Mouse (Mus musculus) macrophage (primary cell): ENCODE results near the gene Prdm1. TPM values are rescaled to one million over a fixed set of nuclear protein-coding genes. Genes with fewer than 3 reads are reported as not detected.

Experiments
- H3K27ac ChIP-seq: fragments of 350-480 bp; formaldehyde crosslinking; 2 replicates; pipeline ENCODE4 v1.9.0; 2021
- H3K36me3 ChIP-seq: fragments of 350-480 bp; formaldehyde crosslinking; 2 replicates; pipeline ENCODE4 v1.9.0; 2021; ENCODE audit errors: inconsistent target
- H3K4me3 ChIP-seq: fragments of 350-480 bp; formaldehyde crosslinking; 2 replicates; pipeline ENCODE4 v1.9.0; 2021; ENCODE audit errors: inconsistent target
- H3K79me2 ChIP-seq: fragments of 350-480 bp; formaldehyde crosslinking; 2 replicates; pipeline ENCODE4 v1.9.0; 2021; ENCODE audit errors: inconsistent target
- WGBS: methylation state at CpG from one replicate; pipeline ENCODE4 v1.1.7; 2026; ENCODE audit warnings: inconsistent platforms; ENCODE audit not compliant: missing documents; 5-methylcytosine and 5-hydroxymethylcytosine counted together
- polyA plus RNA-seq: library from polyadenylated mRNA; stranded (reverse); fragments of 250-400 nt; gene quantifications from 3 replicates; pipeline ENCODE4 v1.2.4, GENCODE M21; 2018; ENCODE audit warnings: inconsistent platforms
- total RNA-seq, 78 experiments: library from RNA; depleted of rRNA; stranded (reverse); fragments of 250-400 nt; gene quantifications; 1 replicate in 9 of 78; 2 replicates in 24 of 78; 3 replicates in 43 of 78; 4 replicates in 2 of 78; pipeline ENCODE4 v1.2.4; 2018; ENCODE audit warnings: inconsistent platforms in 56 of 78

The Prdm1 gene
- total RNA-seq (2018; cell fraction: chromatin; rRNA removed) = 100 to 1,000 TPM in 1 of 26 experiments, 10 to 100 TPM in 22, 1 to 10 TPM in 3; 7.7 to 125 (median 33.7) TPM
- total RNA-seq (2018; cell fraction: cytosol; rRNA removed) = 100 to 1,000 TPM in 3 of 26 experiments, 10 to 100 TPM in 22, 1 to 10 TPM in 1; 9.7 to 136 (median 25.5) TPM
- 100 to 1,000 TPM in 5 of 26 experiments, 10 to 100 TPM in 21; 11.4 to 170 (median 60.9) TPM for total RNA-seq (2018; cell fraction: nucleus; rRNA removed)
- polyA plus RNA-seq = 6.0 to 14.6 TPM (median 13.7 TPM) in 3 replicates

DNA sequence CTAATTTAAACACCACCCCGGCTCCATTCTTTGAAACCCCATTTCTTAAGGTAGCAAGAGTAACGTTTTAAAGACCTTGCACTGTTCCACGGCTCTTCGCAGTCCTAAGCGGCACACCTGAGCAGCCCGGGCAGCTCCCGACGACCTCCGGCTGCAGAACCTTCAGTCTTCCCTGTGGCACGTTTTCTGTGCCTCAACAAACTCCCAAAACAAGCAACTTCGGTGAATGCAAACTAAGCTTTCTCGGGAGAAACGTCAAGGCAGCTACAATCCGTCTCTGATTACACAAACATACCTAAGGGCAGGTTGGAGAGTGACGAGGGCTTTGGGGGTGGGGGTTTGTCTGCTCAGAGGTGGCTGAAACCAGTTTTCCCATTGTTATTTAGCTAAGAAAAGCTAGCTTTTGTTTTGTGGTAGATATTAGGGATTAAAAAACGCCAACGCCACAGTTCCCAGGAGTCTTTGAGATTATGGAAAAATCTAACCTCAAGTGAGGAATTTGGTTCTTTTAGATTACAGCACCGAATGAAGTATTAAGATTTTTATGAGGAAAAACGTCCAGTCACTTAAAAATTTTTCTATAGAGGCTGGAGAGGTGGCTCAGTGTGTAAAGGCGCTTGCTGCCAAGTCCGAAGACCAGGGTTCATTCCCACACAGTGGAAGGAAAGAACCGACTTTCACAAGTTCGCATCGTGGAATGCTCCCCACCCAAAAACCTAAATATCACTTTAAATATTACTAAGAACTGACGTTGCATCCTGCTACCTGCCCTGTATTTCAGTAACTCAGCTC, at the start of gene Prdm1:
Gene Prdm1, minus strand, starts transcription at position 211 of the 792 bp plus-strand sequence.
- H3K79me2 ChIP-seq = no peaks in the 10 kb centered on the region
- H3K4me3 ChIP-seq = peak within 1 kb of the TSS; percentile 72
- H3K36me3 ChIP-seq = no peaks in the 10 kb centered on the region
- WGBS = 36% methylated on average over 25 of the region's 25 CpGs
- 0 out of 2 replicates have a peak within 1 kb of the TSS, but pooled peaks have one; percentile 5 for H3K27ac ChIP-seq

DNA sequence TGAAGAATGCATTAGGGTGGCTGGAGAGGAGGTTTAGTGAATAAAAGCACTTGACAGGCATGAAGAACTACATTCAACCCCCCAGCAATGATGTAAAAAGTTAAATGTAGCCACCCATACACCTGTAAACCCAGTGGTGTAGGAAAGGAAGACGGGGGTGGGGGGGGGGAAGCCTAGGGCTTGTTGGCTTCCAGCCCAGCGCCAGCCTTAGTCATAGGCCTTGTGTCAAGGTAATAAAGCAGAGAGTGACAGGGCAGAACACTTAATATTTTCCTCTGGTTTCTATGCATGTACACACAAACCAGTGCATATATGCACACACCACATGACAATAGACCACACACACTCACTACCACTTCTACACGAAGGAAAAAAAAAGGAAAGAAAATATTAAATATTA, 37.7 kb upstream of the Prdm1 start:
- Histone ChIP-seq H3K36me3 (no peaks in the 10 kb centered on the region), H3K79me2 (no peaks in the 10 kb centered on the region), H3K4me3 (no peak overlapping the region), H3K27ac (no peak overlapping the region)
- WGBS = 76% methylated on average over 2 of the region's 3 CpGs

DNA sequence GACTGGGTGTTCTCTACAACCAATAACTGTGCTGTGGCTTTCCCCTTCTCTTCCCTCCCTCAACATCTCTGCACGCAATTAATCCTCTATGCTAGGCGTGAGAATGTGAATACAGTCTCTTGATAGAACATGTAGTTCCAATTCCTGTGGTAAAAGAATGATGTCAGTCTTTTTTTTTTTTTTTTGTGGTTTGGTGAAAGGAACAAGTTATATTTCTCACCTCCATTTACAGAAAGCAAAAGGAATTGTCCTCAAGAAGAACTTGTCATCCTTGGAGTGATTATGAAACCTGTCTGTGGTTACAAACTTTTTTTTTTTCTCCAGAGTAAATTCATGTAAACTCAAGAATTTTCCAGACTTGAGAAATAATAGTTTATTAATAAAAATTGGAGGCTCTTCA, 36.8 kb upstream of the Prdm1 start:
- Histone ChIP-seq H3K36me3 (no peaks in the 10 kb centered on the region), H3K79me2 (no peaks in the 10 kb centered on the region), H3K27ac (no peak overlapping the region), H3K4me3 (no peak overlapping the region)
- 25% methylated on average over 2 of the region's 2 CpGs for WGBS

DNA sequence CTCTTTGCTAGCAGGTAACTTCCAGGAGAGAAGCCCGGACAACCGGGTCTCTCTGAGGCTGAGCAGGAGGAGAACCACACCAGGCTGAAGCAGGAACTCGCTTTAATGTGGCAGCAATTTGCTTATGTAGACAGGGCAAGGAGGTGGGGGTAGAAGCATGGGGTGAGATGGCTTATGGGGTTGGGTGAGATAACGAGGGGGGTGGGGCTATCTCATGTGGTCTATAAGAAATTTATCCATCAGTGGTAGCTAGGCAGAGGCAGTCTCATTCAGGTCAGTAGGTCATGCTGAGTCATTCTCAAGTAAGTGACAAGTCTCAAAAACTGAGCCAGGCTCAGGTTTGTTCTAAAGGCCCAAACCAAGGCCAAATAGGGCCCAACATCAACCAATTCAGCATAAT, 28.5 kb upstream of the Prdm1 start:
- H3K4me3 ChIP-seq = no peak overlapping the region
- H3K27ac ChIP-seq = no peak overlapping the region
- no peaks in the 10 kb centered on the region for H3K36me3 ChIP-seq
- 91% methylated on average over 4 of the region's 4 CpGs for WGBS
- no peaks in the 10 kb centered on the region for H3K79me2 ChIP-seq

DNA sequence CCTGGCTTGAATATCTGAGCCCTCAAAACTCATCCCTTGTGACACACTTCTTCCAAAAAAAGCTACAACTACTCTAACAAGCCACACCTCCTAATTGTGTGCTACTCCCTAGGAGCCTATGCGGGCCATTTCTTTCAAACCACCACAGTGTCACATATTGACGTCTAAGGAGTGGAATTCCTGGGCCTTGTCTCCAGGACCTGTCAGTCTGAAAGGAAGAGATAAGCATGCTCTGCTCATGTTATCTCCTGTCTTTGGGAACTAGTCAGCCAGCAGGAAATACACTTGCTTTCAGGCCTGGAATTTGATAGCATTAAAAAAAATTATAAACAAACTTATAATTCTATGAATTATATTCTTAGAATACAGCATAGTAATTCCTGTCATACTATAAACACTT, 27.0 kb upstream of the Prdm1 start:
- 93% methylated on average over 2 of the region's 2 CpGs for WGBS
- no peaks in the 10 kb centered on the region for H3K36me3 ChIP-seq
- no peak overlapping the region for H3K4me3 ChIP-seq
- no peaks in the 10 kb centered on the region for H3K79me2 ChIP-seq
- no peak overlapping the region for H3K27ac ChIP-seq

DNA sequence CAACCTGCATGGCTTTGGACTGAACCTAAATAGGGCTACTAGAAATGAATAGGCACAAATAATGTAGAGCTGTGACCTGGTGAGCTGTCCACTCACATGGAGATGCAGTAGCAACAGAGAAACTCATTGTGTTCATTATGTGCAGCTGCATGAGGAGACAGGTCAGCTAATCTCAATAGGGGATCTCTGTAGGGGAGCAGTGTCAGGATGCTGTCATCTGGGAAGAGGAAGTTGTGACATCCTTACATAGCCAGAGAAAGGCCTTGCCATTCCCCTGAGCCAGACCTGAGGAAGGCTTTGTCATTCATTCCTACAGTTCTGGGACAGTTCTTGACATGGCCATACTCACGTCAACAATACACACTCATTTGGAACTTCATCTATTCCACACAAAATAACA, 25.3 kb upstream of the Prdm1 start:
- H3K36me3 ChIP-seq = no peaks in the 10 kb centered on the region
- no peaks in the 10 kb centered on the region for H3K79me2 ChIP-seq
- whole genome bisulfite sequencing = 100% methylated on average over 1 of the region's 1 CpGs
- no peak overlapping the region for H3K4me3 ChIP-seq
- no peak overlapping the region for H3K27ac ChIP-seq

DNA sequence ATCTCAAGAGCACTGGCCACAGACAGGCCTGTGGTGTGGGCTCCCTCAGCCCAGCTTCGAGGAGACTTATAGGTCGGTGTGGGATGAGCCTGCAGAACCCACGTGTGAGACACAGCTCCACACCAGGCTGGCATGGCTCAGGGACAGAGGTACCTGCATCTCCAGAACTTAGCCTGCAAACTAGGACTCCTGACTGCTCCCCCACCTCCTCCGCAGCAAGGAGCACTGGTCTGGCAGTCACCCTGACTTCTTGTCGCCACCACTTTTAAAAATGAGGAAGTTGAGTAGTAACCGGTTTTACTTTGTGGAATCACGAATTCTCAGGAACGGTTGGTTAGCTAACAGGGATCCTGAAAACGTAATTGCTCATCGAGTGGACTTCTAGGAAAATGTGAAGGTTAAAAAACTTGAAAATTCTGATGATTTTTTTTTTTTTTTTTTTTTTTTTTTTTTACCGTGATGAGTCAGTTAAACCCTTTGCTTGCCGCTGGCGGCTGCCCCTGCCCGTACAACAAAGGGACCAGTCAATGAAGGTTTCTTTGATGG, 10.8 kb upstream of the Prdm1 start:
- Histone ChIP-seq H3K36me3 (no peaks in the 10 kb centered on the region), H3K79me2 (no peaks in the 10 kb centered on the region), H3K4me3 (no peak overlapping the region; the same call in 1 of the 2 replicates), H3K27ac (peak overlapping the region; percentile 27)
- WGBS = 5% methylated on average over 13 of the region's 14 CpGs

DNA sequence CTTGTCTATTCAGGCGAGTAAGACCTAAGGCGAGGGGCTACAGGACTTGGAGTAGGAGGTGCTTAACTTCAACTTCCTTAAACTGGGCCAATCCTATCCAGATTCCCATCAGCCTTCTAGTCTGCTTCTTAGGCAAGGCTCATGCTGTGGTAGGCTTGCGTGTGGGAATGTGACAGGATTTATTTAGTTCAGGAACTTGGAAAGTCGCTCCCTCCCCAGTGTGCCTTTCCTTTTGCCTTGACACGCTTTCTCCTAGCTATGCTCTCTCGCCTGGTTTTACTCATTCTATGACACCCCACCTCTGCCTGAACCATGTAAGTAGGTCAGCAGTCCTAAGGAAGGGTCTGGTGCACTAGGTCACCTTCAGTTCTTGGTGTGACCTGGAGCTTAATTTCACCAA, 9.8 kb upstream of the Prdm1 start:
- Histone ChIP-seq H3K27ac (no peak overlapping the region), H3K79me2 (no peaks in the 10 kb centered on the region), H3K36me3 (no peaks in the 10 kb centered on the region), H3K4me3 (no peak overlapping the region)
- 94% methylated on average over 6 of the region's 6 CpGs for WGBS

DNA sequence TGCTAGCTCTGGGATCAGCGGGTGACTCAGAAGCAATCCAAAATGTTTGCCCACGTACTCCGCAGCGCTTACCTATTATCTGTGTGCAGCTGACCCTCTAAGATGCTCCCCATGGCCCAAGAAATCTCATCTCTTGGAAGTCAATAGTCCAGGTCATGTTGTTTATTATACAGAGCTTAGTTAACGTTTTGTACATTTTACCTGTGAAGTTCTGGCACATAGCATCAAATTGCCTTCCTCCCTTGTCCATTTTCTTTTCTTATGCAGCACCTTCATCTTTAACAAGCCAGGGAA, 1.7 kb upstream of the Prdm1 start:
- Histone ChIP-seq H3K4me3 (peak overlapping the region; percentile 72), H3K36me3 (no peaks in the 10 kb centered on the region), H3K79me2 (no peaks in the 10 kb centered on the region), H3K27ac (peak overlapping the region; percentile 45; the same call in 1 of the 2 replicates)
- WGBS = 30% methylated on average over 5 of the region's 5 CpGs

DNA sequence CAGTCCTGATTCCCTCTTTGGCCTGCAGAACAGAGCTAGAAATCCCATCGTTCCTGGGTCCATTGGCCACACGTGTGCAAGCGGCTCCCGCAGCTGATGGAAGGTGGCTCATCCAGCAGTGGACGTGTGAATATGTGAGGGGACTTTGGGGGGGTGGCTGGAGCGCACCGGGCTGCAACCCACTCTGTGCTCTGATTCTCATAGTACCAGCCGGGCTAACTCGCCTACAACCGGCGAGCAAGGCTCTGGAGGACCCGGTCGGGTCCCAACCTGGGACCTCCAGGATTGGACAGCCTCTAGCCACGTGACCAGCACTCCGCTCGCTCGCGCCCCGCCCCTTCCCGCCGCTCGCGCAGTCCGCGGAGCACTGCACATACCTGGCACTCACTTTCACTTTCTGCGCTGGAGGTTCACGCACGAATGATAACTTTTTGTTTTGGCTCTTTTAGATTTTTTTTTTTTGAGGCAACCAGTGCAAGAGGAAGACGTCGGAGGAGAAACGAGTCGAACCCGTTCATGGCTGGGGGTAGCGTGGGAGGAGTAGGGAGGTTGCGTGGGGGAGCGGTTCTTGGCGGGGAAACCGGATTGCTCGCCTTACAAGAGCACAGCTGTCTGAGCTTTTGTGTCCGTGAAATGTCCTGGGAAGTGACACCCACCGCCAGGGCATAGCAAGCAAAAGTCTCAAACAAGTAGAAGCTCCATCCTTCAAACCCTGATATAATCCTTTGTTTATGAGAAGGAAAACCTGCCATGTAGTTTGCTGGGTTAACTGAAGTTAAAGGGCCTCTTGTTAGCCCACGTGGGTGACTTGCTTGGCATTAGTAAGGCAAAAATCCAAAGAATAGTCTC, 1.1 kb upstream of the Prdm1 start:
- WGBS = under 1% methylated on average over 40 of the region's 42 CpGs
- peak overlapping the region; percentile 45 for H3K27ac ChIP-seq
- peak overlapping the region; percentile 72 for H3K4me3 ChIP-seq
- H3K36me3 ChIP-seq = no peaks in the 10 kb centered on the region
- H3K79me2 ChIP-seq = no peaks in the 10 kb centered on the region

DNA sequence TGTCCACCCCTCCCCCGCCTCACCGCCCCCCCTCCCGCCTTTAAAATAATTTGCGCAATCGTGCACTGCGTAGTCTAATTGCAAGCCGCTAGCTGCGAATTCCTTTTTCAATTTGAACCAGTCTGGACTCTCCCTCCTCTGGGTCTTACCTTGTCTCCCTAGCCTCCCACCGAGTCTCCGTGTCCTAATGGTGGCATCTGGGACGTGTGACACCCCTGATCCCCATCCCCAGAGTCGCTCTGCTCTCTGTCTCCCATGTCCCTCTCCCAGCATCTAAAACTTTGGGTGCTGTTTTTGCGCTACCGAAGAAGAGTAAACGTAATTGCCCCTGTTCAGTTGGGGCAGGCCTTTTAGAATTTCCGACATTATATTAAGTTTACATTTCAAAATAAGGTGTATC, 650 bp downstream of the Prdm1 start:
- Histone ChIP-seq H3K79me2 (no peaks in the 10 kb centered on the region), H3K36me3 (no peaks in the 10 kb centered on the region), H3K4me3 (peak overlapping the region; percentile 31), H3K27ac (no peak overlapping the region)
- WGBS = 6% methylated on average over 16 of the region's 16 CpGs

DNA sequence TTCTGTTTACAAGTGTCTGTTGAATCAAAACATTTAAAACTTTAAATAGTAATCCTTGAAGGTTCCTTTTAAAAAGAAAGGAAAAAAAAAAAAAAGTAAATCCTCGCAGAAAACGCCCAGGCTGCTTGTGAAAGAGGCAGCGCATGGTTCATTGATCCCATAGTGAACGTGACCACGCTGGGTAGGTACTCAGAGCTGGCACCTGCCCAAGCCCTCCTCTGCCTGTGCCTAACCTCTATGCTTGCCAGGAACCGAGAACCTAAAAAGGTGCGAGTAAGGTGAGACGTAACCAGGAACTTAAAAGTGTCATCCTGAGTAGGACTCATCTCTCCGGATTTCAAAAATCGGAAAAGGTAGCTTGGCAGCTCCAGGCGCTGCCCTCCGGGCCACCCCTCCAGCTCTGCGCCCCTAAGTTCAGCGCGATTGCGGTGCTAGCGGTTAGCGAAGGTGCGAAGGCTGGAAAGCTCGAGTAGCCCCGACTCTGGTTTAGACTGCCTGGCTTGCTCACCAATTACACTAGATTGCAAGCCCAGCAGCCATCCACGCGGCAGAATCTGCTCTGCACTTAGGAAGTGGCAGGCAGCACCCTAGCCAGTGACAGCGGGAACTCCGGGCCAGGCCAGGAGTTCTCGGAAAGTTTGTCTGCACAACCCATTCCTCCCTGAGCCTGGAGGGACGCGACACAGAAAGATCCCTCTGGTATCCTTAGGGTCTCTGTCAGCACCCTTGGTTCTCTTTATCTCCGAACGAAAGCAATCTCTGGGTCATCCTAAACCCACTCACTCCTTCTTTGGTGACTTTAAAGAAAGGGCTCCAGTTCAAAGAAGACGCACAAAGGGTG, 1.3 kb downstream of the Prdm1 start:
- Histone ChIP-seq H3K27ac (0 out of 2 replicates have a peak overlapping the region, but pooled peaks have one; percentile 5), H3K36me3 (no peaks in the 10 kb centered on the region), H3K79me2 (no peaks in the 10 kb centered on the region), H3K4me3 (peak overlapping the region; percentile 31)
- 18% methylated on average over 31 of the region's 31 CpGs for WGBS

DNA sequence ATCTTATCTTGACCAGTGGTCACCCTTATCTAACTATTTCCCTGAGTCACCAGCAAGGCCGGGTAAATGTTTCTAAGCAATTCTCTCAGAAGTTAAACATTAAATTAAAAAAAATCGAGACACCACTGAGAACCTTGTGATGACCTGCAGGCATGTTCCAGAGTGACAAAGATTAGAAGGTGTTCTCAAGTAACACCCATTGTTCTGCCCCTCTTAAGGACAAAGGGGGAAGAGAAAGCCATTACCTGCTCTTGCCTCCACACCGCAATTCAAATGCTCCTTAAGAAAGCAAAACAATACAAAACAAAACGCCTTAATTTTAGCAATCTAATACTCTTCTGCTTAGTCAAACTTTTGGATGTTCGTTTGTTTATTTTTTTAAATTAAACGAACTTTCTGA, 8.1 kb downstream of the Prdm1 start:
- Histone ChIP-seq H3K79me2 (no peaks in the 10 kb centered on the region), H3K27ac (no peak overlapping the region), H3K36me3 (no peaks in the 10 kb centered on the region), H3K4me3 (no peak overlapping the region)
- WGBS = 81% methylated on average over 6 of the region's 6 CpGs

DNA sequence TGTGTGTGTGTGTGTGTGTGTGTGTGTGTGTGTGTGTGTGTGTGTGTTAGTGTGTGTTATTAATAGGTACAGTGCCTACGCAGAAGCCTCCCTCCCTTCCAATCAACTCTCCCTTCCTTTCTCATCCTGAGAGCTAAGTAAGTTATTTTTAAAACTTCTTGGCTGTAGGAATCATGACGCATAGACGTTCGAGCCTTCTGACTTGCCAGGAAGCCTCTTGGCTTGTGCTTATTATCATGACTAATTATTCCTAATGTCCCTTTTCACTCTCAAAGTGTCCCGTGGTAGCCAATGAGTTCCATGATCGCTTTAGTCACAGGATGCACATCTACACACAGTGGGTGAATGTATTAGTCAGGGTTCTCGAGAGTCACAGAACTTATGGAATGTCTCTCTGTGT, 9.7 kb downstream of the Prdm1 start:
- Histone ChIP-seq H3K4me3 (no peak overlapping the region), H3K27ac (no peak overlapping the region), H3K36me3 (no peaks in the 10 kb centered on the region), H3K79me2 (no peaks in the 10 kb centered on the region)
- 84% methylated on average over 7 of the region's 7 CpGs for WGBS
